Mouse (Mus musculus): ENCODE measurements at regions not wholly inside any gene's neighbourhood (a gene's known extent, or its start where the extent isn't known, plus 50 kb on each side); places are given as distances from the start of the nearest gene placed in this dataset.
"Not testable (repeated sequence)": the region's sequence is repeated elsewhere in the genome, so short reads cannot be mapped to it uniquely, and the experiment has no call there.

DNA sequence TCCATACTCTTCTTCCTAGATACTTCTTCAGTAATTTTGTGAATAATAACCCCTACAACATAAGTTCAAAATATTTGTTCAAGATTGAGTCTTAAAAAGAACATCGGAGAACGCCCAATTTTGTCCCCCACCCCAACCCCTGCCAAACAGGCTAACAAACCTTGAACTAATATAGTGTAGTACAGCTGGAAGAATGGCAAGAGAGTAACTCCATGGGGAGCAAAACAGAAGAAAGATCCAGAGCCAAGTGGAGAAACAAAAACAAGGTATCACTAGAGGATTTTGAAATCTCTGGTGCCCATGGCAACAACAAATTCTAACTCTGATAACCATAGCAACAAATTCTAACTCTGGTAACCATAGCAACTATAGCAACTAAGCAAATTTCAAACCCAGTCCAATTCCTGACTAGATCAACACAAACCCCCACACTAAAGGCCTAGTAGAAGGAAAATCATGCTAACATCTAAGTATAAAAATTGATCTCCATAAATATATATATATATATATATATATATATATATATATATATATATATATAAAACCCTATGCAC is 74.2 kb upstream of the Magee2 start:
- no peak for DNase-seq (ENCODE audit: low spot score in 2 of 2)

DNA sequence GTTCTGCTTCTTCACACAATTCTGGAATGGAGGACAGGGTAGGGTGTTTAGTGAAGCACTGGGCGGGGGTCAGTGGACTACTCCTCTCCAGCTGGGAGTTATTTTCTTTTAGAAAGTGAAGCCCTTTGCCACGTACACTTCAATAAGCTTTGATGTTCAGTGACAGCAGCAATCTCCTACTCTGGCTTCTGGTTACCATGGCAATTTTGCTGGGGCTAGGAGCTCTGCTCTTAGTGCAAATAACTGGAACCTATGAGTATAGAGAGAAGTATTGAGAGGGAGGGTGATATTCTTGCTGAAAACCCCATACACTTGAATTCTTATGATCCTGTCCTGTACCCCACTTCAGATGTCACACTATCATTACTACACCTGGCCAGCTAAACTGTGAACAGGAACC is 94.5 kb upstream of the Magee2 start:
- no peak for DNase-seq (ENCODE audit: low spot score in 2 of 2)

DNA sequence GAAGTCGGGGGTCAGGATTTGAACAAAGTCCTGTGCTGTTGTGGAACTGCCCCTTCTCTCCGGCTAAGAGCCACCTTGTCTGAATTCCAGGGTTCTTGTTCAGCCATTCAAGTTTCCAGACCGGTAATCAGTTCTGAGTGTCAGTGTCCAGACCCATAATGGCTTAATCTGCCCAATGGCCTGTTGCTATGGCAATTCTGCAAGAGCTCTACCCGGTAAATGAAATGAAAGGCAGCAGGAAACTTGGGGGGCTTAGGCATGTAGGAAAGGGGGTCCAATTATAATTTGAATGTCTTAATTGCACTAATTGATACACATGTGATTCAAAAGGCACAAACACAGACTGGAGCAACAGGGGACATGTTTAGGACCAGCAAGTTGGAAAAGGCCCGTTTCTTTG is 95.7 kb upstream of the Magee2 start:
- not testable (repeated sequence) for DNase-seq (ENCODE audit: low spot score in 2 of 2)

DNA sequence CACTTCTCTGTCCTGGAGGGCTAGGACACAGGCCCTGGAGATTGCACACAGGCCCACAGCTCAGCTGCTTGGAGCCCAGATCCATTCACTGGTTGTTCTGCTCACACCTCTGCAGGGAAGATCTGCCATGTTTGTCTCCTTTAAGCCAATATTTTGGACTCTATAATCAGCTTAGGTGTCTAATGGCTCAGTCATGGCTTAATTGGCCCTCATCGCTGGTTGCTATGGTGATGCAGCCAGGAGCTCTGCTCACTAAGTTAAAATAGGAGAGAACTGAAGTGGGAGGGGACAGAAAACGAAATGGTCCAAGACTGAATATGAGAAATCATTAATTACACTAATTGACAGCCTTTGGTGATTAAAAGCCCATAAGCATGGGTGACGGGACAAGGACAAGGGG is 96.3 kb upstream of the Magee2 start:
- DNase-seq (ENCODE audit: low spot score in 2 of 2), result not testable (repeated sequence)

DNA sequence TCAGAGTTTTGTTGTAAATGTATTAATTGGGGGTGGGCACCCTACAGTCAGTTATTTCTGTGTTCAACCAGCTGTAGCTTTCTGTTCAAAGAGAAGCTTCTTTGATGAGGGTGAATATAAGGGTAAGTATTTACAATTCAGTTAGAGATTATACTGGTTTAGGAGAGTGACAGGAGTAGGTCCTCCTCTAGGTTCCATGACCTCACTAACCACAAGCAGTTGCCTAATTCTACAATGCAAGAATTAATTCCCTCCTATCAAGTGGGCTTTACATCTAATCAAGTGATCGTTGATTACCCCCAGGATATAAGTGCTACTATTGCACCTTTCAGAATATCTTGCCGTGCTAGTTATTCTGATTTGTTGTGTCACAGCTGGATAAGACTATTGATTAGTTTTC is 101.1 kb upstream of the Pbdc1 start:
- DNase-seq (ENCODE audit: low spot score in 2 of 2), result no peak

DNA sequence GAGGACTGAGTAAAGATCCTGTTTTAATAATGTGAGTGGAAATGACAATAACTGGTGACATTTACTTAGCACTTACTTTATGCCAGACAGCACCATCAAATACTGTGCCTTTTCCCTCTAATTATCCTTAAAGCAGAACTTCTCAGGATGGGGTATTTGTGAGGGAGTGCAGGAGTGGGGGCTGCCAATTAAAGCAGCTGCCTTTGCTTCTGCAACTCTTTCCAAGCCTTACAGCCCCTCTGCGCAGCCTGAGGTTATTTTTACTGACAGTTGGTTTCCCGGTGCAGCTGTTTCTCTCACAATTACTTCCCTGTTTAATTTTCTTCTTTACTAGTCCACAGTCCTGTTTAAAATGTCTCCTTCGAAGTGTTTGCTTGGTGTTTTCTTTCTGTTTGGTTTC is 76.3 kb upstream of the Pbdc1 start:
- no peak for DNase-seq (ENCODE audit: low spot score in 2 of 2)

DNA sequence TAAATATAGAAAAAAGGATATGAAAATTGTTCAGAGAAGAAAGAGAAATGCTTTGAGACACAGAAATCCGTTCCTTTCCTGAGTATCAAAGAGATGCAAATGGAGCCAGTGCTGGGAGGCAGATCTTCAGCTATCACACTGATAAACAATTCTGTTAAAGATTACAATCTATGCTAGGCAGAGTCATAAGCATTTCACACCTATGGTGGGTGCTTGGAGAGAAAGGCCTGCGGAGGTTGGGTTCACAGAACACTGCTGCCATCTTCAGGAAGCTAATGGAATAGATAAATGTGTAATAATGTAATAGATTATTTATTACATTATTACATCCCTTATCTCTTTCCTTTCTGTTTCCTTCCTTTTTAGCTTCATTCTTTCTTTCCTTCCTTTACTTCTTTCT is 73.1 kb upstream of the Pbdc1 start:
- peak; percentile 1 to 3 for DNase-seq (ENCODE audit: low spot score in 2 of 2)

Measured in spleen, postnatal 36 days (tissue).